Mouse (Mus musculus): ENCODE results near the gene Ddx6. TPM values are rescaled to one million over a fixed set of nuclear protein-coding genes. Genes with fewer than 3 reads are reported as not detected.
"Not testable (repeated sequence)": the region's sequence is repeated elsewhere in the genome, so short reads cannot be mapped to it uniquely, and the experiment has no call there.

The Ddx6 gene
- total RNA-seq, 2 experiments from 2014 or later, result 110 to 112 TPM

DNA sequence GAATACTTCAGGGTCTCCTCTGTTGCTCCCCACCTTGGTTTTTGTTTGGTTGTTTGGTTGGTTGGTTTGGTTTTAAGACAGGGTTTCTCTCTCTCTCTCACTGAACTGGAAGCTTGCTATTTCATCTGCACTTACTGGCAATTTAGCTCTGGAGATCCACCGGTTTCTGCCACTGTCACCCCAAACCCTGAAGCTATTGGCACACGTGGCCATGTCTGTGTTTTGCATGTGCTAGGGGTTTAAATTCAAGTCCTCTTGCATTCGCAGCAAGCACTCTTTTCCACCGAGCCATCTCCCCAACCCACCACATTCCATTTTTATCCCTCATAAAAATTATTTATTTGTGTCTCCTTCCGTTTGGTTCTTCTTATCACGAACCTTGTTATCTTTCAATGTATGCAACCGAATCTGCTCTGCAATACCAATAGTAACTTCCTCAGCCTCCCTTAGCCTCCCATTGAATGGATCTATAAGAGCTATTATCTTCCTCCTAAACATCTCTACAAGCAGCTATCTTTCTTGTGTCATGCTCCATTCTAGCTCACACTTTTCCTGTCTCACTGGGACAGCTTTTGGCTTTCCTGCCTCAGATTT is 13.0 kb upstream of the Ddx6 start:
- DNase-seq (ENCODE audit: low spot score in 2 of 2), result no peak
- intact Hi-C loops (cut with DNase I), result no loop called here

DNA sequence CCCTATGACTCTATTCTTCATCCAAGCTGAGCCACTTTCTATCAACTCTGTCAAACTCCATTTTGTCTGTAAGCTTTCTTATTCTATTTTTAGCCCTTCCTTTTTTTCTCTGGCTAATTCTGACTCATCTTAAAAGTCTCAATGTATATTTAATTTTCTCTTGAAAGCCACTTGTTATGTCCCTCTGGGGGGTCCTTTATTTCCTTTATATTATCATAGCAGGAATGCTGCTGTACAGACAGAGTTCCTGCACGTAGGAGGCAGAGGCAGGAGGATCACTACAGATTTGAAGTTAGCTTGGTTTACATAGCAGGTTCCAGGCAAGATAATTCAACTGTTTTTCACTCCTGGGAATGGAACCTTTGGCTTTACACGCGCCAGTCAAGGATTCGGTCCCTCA is 11.5 kb upstream of the Ddx6 start:
- no peak for DNase-seq (ENCODE audit: low spot score in 2 of 2)
- intact Hi-C loops (cut with DNase I), result no loop called here

DNA sequence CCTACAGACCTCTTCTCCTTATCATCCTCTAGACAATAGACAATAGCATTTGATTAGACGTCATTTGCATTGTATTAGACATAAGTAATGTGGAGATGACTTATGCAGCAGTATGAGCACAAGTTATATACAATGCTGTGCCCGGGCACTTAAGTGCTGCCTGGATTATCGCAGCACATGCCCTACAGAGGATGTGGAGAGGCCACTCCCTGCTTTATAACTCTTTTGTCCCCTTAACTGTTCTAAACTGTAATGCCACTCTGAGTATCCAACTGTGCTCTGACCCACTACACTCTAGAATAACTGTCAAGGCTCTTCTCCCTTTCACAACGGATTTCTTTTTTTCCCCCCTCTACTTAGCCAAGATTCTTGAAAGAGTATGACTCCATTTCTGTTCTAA is 10.8 kb upstream of the Ddx6 start:
- DNase-seq (ENCODE audit: low spot score in 2 of 2), result no peak
- intact Hi-C loops (cut with DNase I), result no loop called here

DNA sequence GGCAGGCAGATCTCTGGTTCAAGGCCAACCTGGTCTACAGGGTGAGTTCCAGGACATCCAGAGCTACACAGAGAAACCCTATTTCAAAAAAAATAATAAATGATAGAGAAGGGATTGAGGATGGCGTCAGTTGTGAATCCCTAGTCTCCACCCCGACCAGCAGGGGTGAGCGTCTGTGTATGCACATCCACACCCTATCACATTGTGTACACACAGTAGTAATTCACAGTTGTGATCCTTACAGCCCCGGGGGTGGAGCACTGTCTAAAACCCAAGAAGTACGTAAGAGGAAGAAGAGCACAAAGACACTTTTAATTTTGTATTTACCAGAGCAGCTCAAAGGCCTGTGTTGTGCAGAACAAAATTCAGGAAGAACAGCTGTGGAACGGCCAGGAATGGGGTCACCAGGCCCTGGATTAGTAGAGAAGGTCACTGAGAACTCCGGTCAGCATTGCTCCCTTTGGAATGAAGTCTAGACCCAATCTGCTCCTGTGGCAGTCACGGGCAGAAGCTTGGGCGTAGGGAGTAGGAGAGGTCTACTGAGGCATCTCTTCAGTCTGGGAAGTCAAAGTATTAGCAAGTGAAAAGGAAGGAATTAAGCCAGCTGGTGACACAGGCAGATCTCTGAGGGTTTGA is 9.7 kb upstream of the Ddx6 start:
- DNase-seq (ENCODE audit: low spot score in 2 of 2), result no peak
- intact Hi-C loops (cut with DNase I), result loop anchor here (5.0 kb wide), 1 partner anchor 83 kb away; no protein-coding TSS in a partner anchor

DNA sequence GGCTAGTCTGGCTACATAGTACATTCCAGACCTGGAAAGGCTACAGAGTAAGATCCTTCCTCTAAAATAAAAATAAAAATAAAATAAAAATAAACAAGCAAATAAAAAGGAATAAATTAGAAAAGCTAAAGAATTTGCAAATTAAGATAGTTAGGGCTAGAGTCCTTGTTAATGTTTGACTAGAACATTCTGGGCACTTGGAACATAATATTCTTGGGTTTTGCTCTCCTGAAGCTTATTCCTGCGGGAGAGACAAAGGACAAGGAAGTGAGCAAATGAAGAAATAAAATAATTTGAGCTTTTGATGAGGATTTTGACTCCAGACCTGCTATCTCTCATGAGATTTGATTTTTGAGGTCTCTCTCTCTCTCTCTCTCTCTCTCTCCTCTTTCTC is 9.2 kb upstream of the Ddx6 start:
- intact Hi-C loops (cut with DNase I), result loop anchor here (5.0 kb wide), 1 partner anchor 83 kb away; no protein-coding TSS in a partner anchor
- no peak for DNase-seq (ENCODE audit: low spot score in 2 of 2)

DNA sequence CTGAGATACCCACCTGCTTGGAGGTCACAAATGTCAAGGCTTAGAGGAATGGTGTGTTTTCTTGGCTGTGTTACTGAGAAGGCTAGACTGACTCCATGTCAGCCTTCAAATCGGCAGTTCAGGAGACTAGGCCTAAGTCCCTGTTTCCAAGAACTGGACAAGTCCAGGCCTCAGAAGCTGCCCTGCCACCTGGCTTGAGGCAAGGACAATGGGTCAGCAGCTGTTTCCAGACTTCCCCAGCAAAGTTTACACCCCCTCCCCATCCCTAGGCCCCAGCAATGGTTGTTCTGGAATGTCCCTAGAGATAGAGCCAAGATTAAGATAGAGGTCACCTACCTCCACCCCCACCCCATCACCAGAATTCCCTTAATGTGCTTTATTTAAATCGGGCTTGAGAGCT is 7.0 kb upstream of the Ddx6 start:
- intact Hi-C loops (cut with DNase I), result loop anchor here (5.0 kb wide), 1 partner anchor 85 kb away; no protein-coding TSS in a partner anchor
- no peak for DNase-seq (ENCODE audit: low spot score in 2 of 2)

DNA sequence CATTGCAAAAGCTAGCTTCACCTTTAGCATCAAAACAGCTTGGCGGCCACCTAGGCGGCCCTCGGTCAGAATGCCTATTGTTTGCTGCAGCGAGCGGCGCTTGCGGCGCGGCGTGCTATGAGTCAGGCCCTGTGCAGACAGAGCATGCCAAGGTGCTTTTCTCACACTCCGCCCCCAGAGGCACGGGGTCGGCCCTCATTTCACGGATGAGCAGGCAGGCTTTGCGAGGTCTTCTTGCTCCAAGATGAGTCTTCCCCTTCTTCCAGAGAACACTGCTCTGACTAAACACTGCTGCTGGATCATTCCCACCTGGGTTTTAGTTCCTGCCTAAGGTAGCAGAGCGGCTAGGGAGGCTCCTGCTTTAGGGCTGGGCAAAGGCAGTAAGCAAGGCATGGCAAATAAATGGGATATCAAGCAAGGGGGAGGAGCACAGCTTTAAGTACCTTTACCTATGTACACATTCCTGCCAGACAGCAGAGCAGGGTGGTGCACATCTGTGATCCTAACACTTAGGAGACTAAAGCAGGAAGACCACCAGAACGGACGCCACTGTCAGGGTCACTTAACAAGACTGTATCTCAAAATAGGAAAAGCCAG is 5.7 kb upstream of the Ddx6 start:
- peak in 1 of 2 experiments; percentile 9 for DNase-seq (ENCODE audit: low spot score in 2 of 2)
- intact Hi-C loops (cut with DNase I), result loop anchor here (5.0 kb wide), 1 partner anchor 87 kb away; no protein-coding TSS in a partner anchor

DNA sequence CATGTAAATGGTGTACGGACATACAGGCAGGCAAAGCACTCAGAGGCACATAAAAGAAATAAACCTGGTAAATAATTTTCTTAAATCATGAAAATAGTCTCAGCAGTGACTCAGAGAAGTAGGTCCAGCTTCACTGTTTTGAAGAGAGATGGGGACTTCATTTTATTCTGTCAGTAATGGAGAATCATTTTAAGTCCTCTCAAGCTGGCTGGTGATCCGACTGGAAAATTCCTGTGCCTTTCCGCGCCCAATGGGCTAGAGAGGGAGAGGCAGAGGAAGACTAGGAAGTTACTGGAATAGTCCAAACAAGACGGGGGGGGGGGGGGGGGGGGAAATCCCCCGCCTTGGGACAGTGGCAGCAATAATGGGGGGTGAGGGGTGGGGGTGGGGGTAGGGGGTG is 5.1 kb upstream of the Ddx6 start:
- DNase-seq (ENCODE audit: low spot score in 2 of 2), result no peak
- intact Hi-C loops (cut with DNase I), result loop anchor here (5.0 kb wide), 1 partner anchor 87 kb away; no protein-coding TSS in a partner anchor

DNA sequence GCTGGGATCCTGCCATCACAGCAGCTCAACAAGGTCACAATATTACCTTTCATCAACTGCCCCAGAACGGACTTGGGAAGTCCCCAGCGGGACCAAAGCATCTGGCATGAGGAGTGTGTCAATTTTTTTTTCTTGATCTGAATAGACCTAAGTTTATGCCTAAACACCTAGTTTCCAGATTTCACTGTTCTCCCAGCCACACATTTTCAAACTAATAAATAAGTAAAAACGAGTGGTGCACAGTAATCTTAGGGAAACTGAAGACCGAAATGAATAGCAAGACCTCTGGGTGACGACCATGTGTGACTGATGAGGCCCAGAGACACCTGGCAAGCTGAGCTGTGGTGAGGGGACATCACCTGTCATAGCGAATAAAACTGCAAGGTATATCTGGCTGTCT is 3.9 kb upstream of the Ddx6 start:
- DNase-seq (ENCODE audit: low spot score in 2 of 2), result no peak
- intact Hi-C loops (cut with DNase I), result no loop called here

DNA sequence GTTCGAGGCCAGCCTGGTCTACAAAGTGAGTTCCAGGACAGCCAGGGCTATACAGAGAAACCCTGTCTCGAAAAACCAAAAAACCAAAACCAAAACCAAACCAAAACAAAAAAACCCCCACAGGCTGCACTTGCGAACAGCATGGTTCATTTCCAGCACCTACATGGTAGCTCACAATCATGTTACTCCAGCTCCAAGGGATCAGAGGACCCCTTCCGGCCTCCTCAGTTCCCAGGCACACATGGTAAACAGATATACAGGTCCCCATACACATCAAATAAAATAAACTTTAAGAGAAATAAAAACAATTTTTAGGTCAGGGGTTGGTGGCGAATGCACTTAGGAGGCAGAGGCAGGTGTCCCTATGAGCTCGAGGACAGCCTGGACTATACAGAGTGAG is 1.9 kb upstream of the Ddx6 start:
- intact Hi-C loops (cut with DNase I), result no loop called here
- DNase-seq (ENCODE audit: low spot score in 2 of 2), result no peak

DNA sequence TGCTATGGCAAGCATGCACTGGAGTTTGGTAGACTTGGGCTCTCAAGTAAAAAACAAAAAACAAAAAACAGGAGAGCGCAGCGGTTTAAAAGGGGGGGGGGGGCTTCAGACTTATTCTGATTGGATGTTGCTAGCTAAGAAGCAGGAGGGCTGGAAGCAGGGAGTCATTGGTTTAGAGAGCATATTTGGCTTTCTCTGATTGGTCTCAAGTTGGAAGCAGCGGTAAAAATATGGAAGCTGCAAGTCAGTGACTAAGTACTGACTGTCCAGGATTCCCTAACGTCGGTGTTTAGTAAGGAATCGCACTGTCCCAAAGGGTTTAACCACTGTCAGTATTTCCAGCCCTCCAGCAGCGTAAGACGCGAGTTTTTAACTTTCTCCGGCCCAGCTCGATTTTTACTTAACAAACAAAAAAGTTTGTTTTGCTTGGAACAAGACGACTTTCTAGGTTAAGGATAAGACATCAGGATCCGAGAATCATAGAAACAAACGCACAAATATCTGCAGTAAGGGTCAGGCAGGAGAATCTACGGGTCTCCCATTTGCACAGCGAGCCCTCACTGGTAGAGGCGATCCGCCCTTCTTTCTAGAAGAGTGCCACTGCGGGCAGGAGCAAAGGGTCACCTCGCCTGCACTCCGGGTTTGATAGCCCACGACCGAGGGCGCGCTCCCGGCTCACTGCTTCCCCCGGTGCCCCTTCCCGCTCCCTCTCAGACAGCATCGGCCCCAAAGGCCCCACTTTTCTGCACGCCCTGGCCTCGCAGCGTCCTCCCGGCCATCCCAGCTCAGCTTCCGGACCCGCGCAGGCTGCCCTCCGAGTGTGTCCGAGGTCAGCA is 1.0 kb upstream of the Ddx6 start:
- intact Hi-C loops (cut with DNase I), result no loop called here
- peak; percentile 63 to 84 for DNase-seq (ENCODE audit: low spot score in 2 of 2)

DNA sequence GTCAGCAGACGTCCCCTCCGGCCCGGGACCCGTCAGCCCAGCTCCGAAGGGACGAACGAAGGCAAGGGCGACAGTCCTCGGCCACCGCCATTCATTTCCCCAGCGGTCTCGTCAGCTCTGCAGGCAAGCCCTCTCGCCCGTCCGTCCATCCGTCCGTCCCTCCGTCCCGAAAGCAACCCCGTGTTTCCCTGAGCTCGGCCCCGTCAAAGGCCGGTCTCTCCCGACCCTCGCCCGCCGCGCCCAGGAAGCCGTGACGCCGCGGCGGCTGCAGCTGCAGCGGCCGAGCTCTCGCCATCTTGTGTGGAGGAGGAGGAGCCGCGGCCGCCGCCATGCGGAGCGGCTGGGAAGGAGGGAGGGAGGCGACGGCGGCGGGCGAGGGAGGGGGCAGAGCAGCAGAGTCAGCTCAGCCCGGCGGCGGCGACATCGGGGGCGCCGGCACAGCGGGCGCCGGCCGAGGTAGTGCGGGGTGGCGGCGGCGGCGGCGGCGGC is 358 bp upstream of the Ddx6 start:
- intact Hi-C loops (cut with DNase I), result no loop called here
- peak; percentile 79 to 81 for DNase-seq (ENCODE audit: low spot score in 2 of 2)

DNA sequence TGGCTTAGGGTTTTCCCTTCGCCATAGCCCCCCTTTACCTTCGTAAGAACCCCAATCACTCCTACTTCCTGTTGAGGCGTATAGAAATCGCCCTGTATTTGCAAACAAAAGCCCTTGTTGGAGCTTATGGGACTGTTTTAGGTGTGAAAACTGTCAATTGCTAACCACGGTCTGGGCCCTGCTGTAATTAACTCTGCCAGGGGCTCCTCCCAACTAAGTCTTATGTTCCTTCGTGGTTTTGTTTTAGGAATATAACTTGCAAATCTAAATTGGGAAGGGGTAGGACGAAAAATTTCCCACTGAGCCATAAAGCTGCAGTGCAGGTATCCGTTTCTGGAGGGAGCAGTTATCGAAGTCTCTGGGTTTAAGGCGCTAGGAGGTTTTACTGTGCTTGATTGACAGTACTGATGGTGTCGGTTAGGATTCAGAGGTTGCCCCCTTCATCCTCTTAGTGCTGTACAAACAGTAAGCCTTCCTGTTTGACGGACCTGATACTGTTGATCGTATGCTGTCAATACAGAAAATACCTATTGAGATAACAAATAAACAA is 999 bp downstream of the Ddx6 start:
- DNase-seq (ENCODE audit: low spot score in 2 of 2), result no peak
- intact Hi-C loops (cut with DNase I), result no loop called here

DNA sequence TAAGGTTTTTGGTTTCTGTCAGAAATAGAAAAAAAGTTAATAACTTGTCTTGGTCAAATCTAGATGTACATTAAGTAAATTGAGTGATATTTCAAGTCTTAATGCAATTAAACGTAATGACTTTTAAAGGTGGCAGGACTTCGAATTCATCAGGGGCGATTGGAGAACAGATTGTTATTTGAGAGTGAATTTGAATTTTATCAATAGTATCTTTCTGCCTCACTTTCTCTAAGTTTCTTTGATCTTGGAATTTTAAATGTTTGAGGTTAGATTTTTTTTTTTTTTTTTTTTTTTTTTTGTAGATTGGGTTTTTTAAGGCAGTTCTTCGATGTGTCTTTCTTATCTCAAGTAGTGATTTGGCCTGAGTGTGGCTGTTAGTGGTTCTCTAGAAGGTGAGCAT is 2.0 kb downstream of the Ddx6 start:
- no peak for DNase-seq (ENCODE audit: low spot score in 2 of 2)
- intact Hi-C loops (cut with DNase I), result no loop called here

DNA sequence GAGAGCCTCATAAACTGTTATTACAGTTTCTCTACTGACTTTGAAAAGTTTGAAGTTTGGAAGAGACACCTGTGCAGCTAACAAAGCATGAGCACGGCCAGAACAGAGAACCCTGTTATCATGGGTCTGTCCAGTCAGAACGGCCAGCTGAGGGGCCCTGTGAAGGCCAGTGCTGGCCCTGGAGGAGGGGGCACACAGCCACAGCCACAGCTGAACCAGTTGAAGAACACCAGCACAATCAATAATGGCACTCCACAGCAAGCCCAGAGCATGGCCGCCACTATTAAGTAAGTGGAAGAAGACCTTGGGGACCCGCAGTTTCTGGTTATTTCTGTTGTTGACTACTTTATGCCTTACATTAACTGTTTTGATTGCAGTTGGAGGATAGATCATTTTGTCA is 2.6 kb downstream of the Ddx6 start:
- DNase-seq (ENCODE audit: low spot score in 2 of 2), result no peak
- intact Hi-C loops (cut with DNase I), result no loop called here

DNA sequence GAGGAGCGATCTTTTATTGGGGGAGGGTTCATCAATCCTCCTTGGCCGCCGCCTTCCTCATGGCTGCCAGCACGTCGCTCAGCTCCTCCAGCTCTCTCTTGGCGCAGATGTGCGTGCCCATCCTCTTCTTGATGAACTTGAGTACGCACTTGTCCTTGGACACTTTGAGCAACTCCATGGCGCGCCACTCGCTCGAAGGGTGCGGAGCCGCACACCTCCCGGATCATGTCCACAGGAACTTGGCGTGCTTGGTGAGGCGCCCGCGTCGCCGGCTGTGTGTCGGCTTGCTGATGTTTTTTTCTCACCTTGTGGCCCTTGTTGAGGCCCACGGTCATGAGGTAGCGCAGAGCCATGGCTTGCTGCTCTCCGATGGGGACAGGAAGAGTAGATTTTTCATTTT is 5.7 kb downstream of the Ddx6 start:
- no peak for DNase-seq (ENCODE audit: low spot score in 2 of 2)
- intact Hi-C loops (cut with DNase I), result no loop called here

DNA sequence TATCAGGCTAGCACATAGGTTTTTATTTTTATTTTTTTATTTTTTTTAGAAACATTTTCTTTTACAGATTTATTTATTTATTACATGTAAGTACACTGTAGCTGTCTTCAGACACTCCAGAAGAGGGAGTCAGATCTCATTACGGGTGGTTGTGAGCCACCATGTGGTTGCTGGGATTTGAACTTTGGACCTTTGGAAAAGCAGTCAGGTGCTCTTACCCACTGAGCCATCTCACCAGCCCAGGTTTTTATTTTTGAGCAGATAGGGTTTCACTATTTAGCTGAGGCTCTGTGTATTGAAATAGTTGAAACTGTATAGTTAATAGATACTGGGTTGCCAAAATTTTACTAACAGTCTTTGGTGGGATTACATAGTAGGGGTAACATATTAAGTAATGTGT is 8.4 kb downstream of the Ddx6 start:
- intact Hi-C loops (cut with DNase I); DNase-seq (ENCODE audit: low spot score in 2 of 2): not testable (repeated sequence)

DNA sequence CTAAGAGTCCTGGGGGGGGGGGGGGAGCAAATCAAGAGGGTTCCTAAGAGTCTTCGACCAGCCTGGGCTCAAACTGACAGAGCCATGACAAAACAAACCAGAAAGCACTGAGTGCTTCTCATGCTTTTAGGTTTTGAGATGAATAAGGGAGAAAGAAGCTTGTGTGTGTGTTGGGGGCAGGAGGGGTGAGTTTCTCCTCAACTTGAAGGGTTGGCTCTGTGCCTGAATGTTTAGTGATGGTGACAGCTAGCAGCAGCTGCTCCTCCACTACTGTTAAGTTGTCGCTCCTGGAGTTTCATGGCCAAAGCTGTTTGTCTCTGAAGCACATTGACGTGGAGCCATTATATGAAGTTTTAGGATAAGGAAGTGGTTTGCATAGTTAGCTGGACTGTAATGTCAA is 16.4 kb downstream of the Ddx6 start:
- intact Hi-C loops (cut with DNase I), result no loop called here
- DNase-seq (ENCODE audit: low spot score in 2 of 2), result peak in 1 of 2 experiments; percentile 28

DNA sequence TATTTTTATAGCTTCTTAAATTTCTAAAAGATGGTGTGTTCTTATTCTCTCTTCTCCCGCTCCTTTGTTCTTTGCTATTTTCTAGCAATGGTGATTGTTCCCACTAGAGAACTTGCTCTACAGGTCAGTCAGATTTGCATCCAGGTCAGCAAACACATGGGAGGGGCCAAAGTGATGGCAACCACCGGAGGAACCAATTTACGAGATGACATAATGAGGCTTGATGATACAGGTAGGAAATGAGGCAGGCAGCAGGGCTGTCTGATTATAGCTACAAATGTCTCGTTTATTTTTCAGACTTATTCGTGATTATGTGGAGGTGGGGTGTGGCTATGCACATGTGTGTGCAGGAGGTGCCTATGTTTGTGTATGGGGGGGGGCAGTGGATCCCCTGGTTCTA is 19.7 kb downstream of the Ddx6 start:
- no peak for DNase-seq (ENCODE audit: low spot score in 2 of 2)
- intact Hi-C loops (cut with DNase I), result no loop called here

DNA sequence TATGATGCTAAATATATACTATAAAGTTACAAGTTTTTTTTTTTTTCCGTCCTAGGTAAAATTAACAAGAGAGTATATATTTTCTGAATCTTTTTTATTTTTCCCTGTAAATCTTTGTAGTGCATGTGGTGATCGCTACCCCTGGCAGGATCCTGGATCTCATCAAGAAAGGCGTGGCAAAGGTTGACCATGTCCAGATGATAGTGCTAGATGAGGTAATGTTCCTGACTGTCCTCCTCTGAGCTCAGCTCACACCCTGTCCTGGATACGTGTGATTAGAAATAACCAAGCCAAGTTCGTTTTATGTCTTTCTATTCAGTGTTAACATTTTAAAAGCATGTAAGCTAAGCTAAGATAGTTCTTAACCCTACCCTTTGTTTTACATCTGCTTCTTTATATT is 21.6 kb downstream of the Ddx6 start:
- no peak for DNase-seq (ENCODE audit: low spot score in 2 of 2)
- intact Hi-C loops (cut with DNase I), result no loop called here
